Mouse (Mus musculus) hindbrain, postnatal 0 days (tissue): ENCODE measurements around the gene Ddo. TPM values are rescaled to one million over a fixed set of nuclear protein-coding genes. Genes with fewer than 3 reads are reported as not detected.

ENCODE experiments used
- ATAC-seq: fragments of 200-750 bp; cut with Nextera tagmentation; 2 replicates; pipeline ENCODE4 v1.8.0; 2017; ENCODE audit warnings: mild to moderate bottlenecking, moderate TSS enrichment, moderate library complexity
- DNase-seq: peaks from one replicate; pipeline ENCODE4 v3.0.0-alpha.2; 2015; ENCODE audit warnings: low spot score
- H3K27ac ChIP-seq: fragments of 300-500 bp; sonication (generic); 2 replicates; pipeline ENCODE4 v1.5.1; 2014; ENCODE audit warnings: mild to moderate bottlenecking
- H3K27me3 ChIP-seq: fragments of 300-500 bp; sonication (generic); 2 replicates; pipeline ENCODE4 v1.6.1; 2014; ENCODE audit warnings: low read length, mixed read lengths; ENCODE audit not compliant: insufficient read depth
- H3K36me3 ChIP-seq: fragments of 300-500 bp; sonication (generic); 2 replicates; pipeline ENCODE4 v1.6.1; 2014; ENCODE audit warnings: low read length, mixed read lengths; ENCODE audit not compliant: insufficient read depth
- H3K4me1 ChIP-seq: fragments of 300-500 bp; sonication (generic); 2 replicates; pipeline ENCODE4 v1.6.1; 2014; ENCODE audit warnings: antibody characterized with exemption, low read length, mixed read lengths; ENCODE audit not compliant: insufficient read depth
- H3K4me2 ChIP-seq: fragments of 300-500 bp; sonication (generic); 2 replicates; pipeline ENCODE4 v1.6.1; 2014; ENCODE audit warnings: low read depth, mild to moderate bottlenecking, low read length, moderate library complexity, mixed read lengths
- H3K4me3 ChIP-seq: fragments of 300-500 bp; sonication (generic); 2 replicates; pipeline ENCODE4 v1.5.1; 2014; ENCODE audit warnings: low read length
- H3K9ac ChIP-seq: fragments of 300-500 bp; sonication (generic); replicated peaks from 2 replicates; pipeline ENCODE4 v1.6.1; 2014; ENCODE audit warnings: mild to moderate bottlenecking, low read length, moderate library complexity, mixed read lengths
- H3K9me3 ChIP-seq: fragments of 300-500 bp; sonication (generic); 2 replicates; pipeline ENCODE4 v1.6.1; 2016; ENCODE audit warnings: low read length, mixed read lengths
- CTCF ChIP-seq: IDR thresholded peaks from 2 replicates; pipeline ENCODE4 v1.5.1; 2016; ENCODE audit warnings: antibody characterized with exemption, control low read depth, low read depth
- WGBS: fragments of 180-500 bp; shearing (Covaris S2); extraction: QIAGEN DNeasy Blood & Tissue Kit; methylation state at CpG from one replicate; pipeline ENCODE4 v1.1.7; 2014; 5-methylcytosine and 5-hydroxymethylcytosine counted together
- polyA plus RNA-seq: library from polyadenylated mRNA; unstranded; fragments of >200 nt; fragmentation: Nextera tagmentation; extraction: Ambion mirVana; gene quantifications from 2 replicates; pipeline ENCODE4 v1.2.1, GENCODE M21; 2015
- total RNA-seq: library from RNA; depleted of rRNA; stranded (reverse); fragments of >200 nt; gene quantifications from 2 replicates; pipeline ENCODE4 v1.2.3, GENCODE M21; 2014

Ddo gene
- total and polyA plus RNA-seq, 2 experiments from 2014 or later: 3.8 to 4.8 TPM

- Histone ChIP-seq H3K4me1 (peaks cover 5% of the 10 kb centered on the region; the same call in 1 of the 2 replicates), H3K27ac (0 out of 2 replicates have a peak overlapping the region, but pooled peaks have one; percentile 1), H3K9ac (no peak overlapping the region), H3K4me2 (no peak overlapping the region), H3K36me3 (no peaks in the 10 kb centered on the region), H3K4me3 (no peak overlapping the region), H3K27me3 (no peaks in the 10 kb centered on the region), H3K9me3 (no peaks in the 10 kb centered on the region)
- DNase-seq: peak; percentile 46
- 44% methylated on average over 26 of the region's 26 CpGs for WGBS
- TF ChIP-seq CTCF: peak; percentile 47
- peak; percentile 82 for ATAC-seq
These were observed 9.3 kb downstream of the Ddo start for GRCm38 (mm10) chr10:40638823-40639819.

GRCm38 (mm10) chr10:40640406-40640805 lies 10.6 kb downstream of the Ddo start:
- H3K4me3 ChIP-seq: no peak overlapping the region

GRCm38 (mm10) chr10:40641901-40642300 lies 12.1 kb downstream of the Ddo start:
- no peak overlapping the region for H3K4me3 ChIP-seq
- ATAC-seq (no peak), DNase-seq (no peak)
- no peaks in the 10 kb centered on the region for H3K9me3 ChIP-seq
- H3K27ac ChIP-seq: no peak overlapping the region
- no peak for TF ChIP-seq CTCF
- no peak overlapping the region for H3K9ac ChIP-seq
- 90% methylated on average over 7 of the region's 7 CpGs for WGBS
- H3K4me2 ChIP-seq: no peak overlapping the region
- no peaks in the 10 kb centered on the region for H3K36me3 ChIP-seq
- H3K27me3 ChIP-seq: no peaks in the 10 kb centered on the region
- H3K4me1 ChIP-seq: peaks cover 5% of the 10 kb centered on the region; the same call in 1 of the 2 replicates

More at GRCm38 (mm10) chr10:40640406-40640805, 10.6 kb downstream of the Ddo start:
- no peaks in the 10 kb centered on the region for H3K27me3 ChIP-seq
- DNase-seq: no peak
- TF ChIP-seq CTCF: no peak
- peaks cover 5% of the 10 kb centered on the region; the same call in 1 of the 2 replicates for H3K4me1 ChIP-seq
- no peaks in the 10 kb centered on the region for H3K9me3 ChIP-seq
- H3K27ac ChIP-seq: no peak overlapping the region
- no peaks in the 10 kb centered on the region for H3K36me3 ChIP-seq
- no peak overlapping the region for H3K9ac ChIP-seq
- 92% methylated on average over 4 of the region's 4 CpGs for WGBS
- no peak for ATAC-seq
- H3K4me2 ChIP-seq: no peak overlapping the region

- 90% methylated on average over 5 of the region's 5 CpGs for WGBS
- no peak for DNase-seq
- Histone ChIP-seq H3K4me2 (no peak overlapping the region), H3K4me3 (no peak overlapping the region), H3K36me3 (no peaks in the 10 kb centered on the region), H3K27ac (no peak overlapping the region), H3K27me3 (no peaks in the 10 kb centered on the region), H3K9me3 (no peaks in the 10 kb centered on the region), H3K4me1 (peaks cover 5% of the 10 kb centered on the region; the same call in 1 of the 2 replicates), H3K9ac (no peak overlapping the region)
- ATAC-seq: no peak
- TF ChIP-seq CTCF: no peak
These were observed 13.3 kb downstream of the Ddo start for GRCm38 (mm10) chr10:40643126-40643525.

- no peak for DNase-seq
- 73% methylated on average over 9 of the region's 9 CpGs for WGBS
- H3K27me3 ChIP-seq: no peaks in the 10 kb centered on the region
- H3K9me3 ChIP-seq: no peaks in the 10 kb centered on the region
- no peaks in the 10 kb centered on the region for H3K36me3 ChIP-seq
- ATAC-seq: no peak
- TF ChIP-seq CTCF: no peak
- no peaks in the 10 kb centered on the region; the same call in 1 of the 2 replicates for H3K4me1 ChIP-seq
- H3K4me2 ChIP-seq: no peak overlapping the region
- no peak overlapping the region for H3K9ac ChIP-seq
- no peak overlapping the region for H3K4me3 ChIP-seq
- no peak overlapping the region for H3K27ac ChIP-seq
These were observed 14.6 kb downstream of the Ddo start for GRCm38 (mm10) chr10:40644456-40644855.

- Histone ChIP-seq H3K36me3 (no peaks in the 10 kb centered on the region), H3K27ac (no peak overlapping the region), H3K4me2 (no peak overlapping the region), H3K9me3 (no peaks in the 10 kb centered on the region), H3K4me3 (no peak overlapping the region), H3K4me1 (no peaks in the 10 kb centered on the region), H3K9ac (no peak overlapping the region), H3K27me3 (no peaks in the 10 kb centered on the region)
- 79% methylated on average over 1 of the region's 1 CpGs for WGBS
- ATAC-seq: no peak
- no peak for TF ChIP-seq CTCF
- no peak for DNase-seq
These were observed 15.5 kb downstream of the Ddo start for GRCm38 (mm10) chr10:40645346-40645745.
